Mouse (Mus musculus) limb, embryonic 15.5 days (tissue): ENCODE measurements around the gene Eml1. TPM values are rescaled to one million over a fixed set of nuclear protein-coding genes. Genes with fewer than 3 reads are reported as not detected.

ENCODE experiments used
- ATAC-seq: fragments of 200-750 bp; cut with Nextera tagmentation; 2 replicates; pipeline ENCODE4 v1.8.0; 2017; ENCODE audit warnings: low read depth, moderate TSS enrichment; ENCODE audit not compliant: insufficient number of reproducible peaks, low FRiP score, low TSS enrichment
- H3K27ac ChIP-seq: fragments of 300-500 bp; sonication (generic); 2 replicates; pipeline ENCODE4 v1.5.1; 2015; ENCODE audit warnings: moderate library complexity, mild to moderate bottlenecking, inconsistent platforms
- H3K27me3 ChIP-seq: fragments of 300-500 bp; sonication (generic); 2 replicates; pipeline ENCODE4 v1.6.1; 2015; ENCODE audit warnings: inconsistent platforms
- H3K36me3 ChIP-seq: fragments of 300-500 bp; sonication (generic); 2 replicates; pipeline ENCODE4 v1.6.1; 2015; ENCODE audit warnings: inconsistent platforms
- H3K4me1 ChIP-seq: fragments of 300-500 bp; sonication (generic); 2 replicates; pipeline ENCODE4 v1.6.1; 2015; ENCODE audit warnings: inconsistent platforms
- H3K4me2 ChIP-seq: fragments of 300-500 bp; sonication (generic); 2 replicates; pipeline ENCODE4 v1.6.1; 2015; ENCODE audit warnings: mild to moderate bottlenecking, inconsistent platforms
- H3K4me3 ChIP-seq: fragments of 300-500 bp; sonication (generic); 2 replicates; pipeline ENCODE4 v1.5.1; 2015; ENCODE audit warnings: mild to moderate bottlenecking, inconsistent platforms
- H3K9ac ChIP-seq: fragments of 300-500 bp; sonication (generic); 2 replicates; pipeline ENCODE4 v1.6.1; 2015; ENCODE audit warnings: inconsistent platforms
- H3K9me3 ChIP-seq: fragments of 300-500 bp; sonication (generic); 2 replicates; pipeline ENCODE4 v1.6.1; 2016; ENCODE audit warnings: inconsistent platforms
- WGBS: fragments of 180-500 bp; shearing (Covaris S2); methylation state at CpG from one replicate; pipeline ENCODE4 v1.1.7; 2015; 5-methylcytosine and 5-hydroxymethylcytosine counted together
- polyA plus RNA-seq: library from polyadenylated mRNA; unstranded; fragments of >200 nt; fragmentation: Nextera tagmentation; extraction: Ambion mirVana; gene quantifications from 2 replicates; pipeline ENCODE4 v1.2.1, GENCODE M21; 2015

Eml1 gene
- 46.0 and 60.3 TPM in 2 replicates for polyA plus RNA-seq

DNA sequence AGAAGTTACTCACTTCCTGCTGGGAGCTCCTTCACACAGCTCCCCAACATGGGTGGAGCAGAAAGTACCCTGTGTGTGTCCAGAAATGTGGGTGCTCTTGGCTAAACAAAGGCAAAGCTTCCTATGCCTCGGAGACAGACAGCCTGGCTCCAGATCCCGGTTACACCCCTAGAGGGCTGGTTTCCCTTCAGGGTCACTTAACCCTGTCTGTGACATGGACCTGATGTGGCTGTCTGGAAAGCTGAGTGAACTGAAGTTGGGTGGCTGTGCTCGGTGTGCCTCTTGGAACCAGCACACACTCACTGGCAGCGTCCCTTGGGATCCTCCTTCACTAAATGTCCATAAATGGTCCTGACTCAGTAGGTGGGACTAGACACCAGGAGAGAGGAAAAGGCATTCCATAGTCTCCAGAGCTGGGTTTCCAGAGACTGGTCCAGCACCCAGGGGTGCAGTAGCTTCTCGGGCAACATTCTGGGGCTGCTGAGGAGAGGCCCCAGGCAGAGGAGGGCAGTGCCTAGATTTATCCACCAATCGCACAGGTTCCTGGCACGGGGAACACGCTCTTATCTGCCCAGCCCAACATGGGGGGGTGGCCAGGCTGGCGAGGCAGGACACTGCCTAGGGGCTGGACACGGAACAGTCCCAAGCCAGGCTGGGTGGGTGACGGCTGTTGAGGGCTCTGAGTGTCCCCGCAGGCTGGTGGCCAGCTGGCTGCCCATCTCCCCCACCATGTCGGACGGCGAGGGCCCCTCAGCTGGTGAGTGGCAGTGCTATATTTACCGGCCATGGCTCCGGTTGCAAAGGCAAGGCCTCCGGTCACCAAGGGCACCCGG, at the start of gene Eml1:
Eml1 (plus strand) TSS at position 362 of the 833 bp plus-strand sequence.
- Histone ChIP-seq H3K4me3 (no peak within 1 kb of the TSS), H3K4me1 (peaks cover 49% of the 10 kb centered on the region), H3K9ac (no peak within 1 kb of the TSS), H3K36me3 (no peaks in the 10 kb centered on the region), H3K9me3 (no peaks in the 10 kb centered on the region), H3K27me3 (no peaks in the 10 kb centered on the region), H3K27ac (peak within 1 kb of the TSS; percentile 27; the same call in 1 of the 2 replicates), H3K4me2 (no peak within 1 kb of the TSS)
- ATAC-seq = peak; percentile 43; the same call in 1 of the 2 replicates
- WGBS = 66% methylated on average over 19 of the region's 19 CpGs

DNA sequence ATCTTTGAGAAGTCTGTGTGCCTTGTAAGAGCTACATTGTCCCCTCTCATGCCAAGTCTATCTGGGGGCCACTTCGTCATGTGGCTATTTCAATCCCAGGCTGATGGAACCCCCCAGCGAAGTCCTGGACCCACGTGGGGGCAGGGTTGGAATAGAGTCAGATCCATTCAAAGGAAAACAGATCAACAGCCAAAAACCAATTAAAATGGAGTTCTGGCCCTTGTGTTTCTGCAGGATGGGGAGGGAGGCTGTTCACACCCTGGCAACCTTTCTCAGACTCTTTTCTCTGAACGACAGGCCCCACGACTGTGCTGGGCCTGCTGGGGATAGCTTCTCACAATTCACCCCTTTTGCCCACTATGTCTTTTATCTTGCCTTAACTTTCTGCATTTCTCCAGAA, 44.4 kb upstream of the Eml1 start:
- H3K27me3 ChIP-seq = peaks cover 54% of the 10 kb centered on the region
- no peak for ATAC-seq

GRCm38 (mm10) chr12:108327889-108328491, 42.8 kb upstream of the Eml1 start:
- Histone ChIP-seq H3K4me1 (peaks cover 17% of the 10 kb centered on the region), H3K4me3 (peak overlapping the region; percentile 43), H3K9ac (peak overlapping the region; percentile 23; the same call in 1 of the 2 replicates), H3K9me3 (no peaks in the 10 kb centered on the region), H3K27me3 (peaks cover 54% of the 10 kb centered on the region), H3K27ac (no peak overlapping the region), H3K4me2 (peak overlapping the region; percentile 74), H3K36me3 (no peaks in the 10 kb centered on the region)
- 0 out of 2 replicates have a peak, but pooled peaks have one; percentile 31 for ATAC-seq
- under 1% methylated on average over 66 of the region's 66 CpGs for WGBS

More for the DNA sequence above, 44.4 kb upstream of the Eml1 start:
- Histone ChIP-seq H3K4me3 (no peak overlapping the region), H3K27ac (no peak overlapping the region), H3K9me3 (no peaks in the 10 kb centered on the region), H3K9ac (no peak overlapping the region), H3K4me2 (no peak overlapping the region), H3K4me1 (peaks cover 14% of the 10 kb centered on the region), H3K36me3 (no peaks in the 10 kb centered on the region)
- 54% methylated on average over 5 of the region's 5 CpGs for WGBS

- no peak for ATAC-seq
- no peak overlapping the region for H3K9ac ChIP-seq
- no peaks in the 10 kb centered on the region for H3K36me3 ChIP-seq
- no peaks in the 10 kb centered on the region for H3K9me3 ChIP-seq
- under 1% methylated on average over 16 of the region's 16 CpGs for WGBS
- H3K4me1 ChIP-seq = peaks cover 26% of the 10 kb centered on the region
- 0 out of 2 replicates have a peak overlapping the region, but pooled peaks have one; percentile 78 for H3K27ac ChIP-seq
- peaks cover 47% of the 10 kb centered on the region for H3K27me3 ChIP-seq
- peak overlapping the region; percentile 99 for H3K4me2 ChIP-seq
- peak overlapping the region; percentile 67 for H3K4me3 ChIP-seq
Measured at GRCm38 (mm10) chr12:108333056-108333455, 37.7 kb upstream of the Eml1 start.

DNA sequence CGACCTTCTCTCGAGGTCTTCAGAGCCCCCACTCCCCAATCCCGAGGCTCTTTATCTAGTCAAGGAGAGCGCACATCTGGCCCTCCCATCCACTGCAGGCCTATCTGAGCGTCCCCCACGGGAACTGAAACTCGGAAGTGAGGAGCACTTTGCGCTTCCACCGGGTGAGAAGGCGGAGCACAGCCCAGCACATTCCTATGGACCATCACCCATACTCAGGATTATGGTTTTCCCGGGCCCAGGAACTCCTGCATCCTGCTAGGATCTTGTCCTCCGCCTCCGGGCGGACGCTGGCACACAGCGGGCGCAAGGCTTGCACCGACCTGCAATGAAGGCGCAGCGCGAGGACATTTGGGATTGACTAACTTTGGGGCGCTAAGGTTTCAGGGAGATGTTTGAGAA, 37.3 kb upstream of the Eml1 start:
- WGBS = under 1% methylated on average over 22 of the region's 22 CpGs
- Histone ChIP-seq H3K4me3 (peak overlapping the region; percentile 67), H3K4me2 (peak overlapping the region; percentile 99), H3K27me3 (peaks cover 43% of the 10 kb centered on the region), H3K27ac (peak overlapping the region; percentile 78), H3K36me3 (no peaks in the 10 kb centered on the region), H3K9ac (0 out of 2 replicates have a peak overlapping the region, but pooled peaks have one; percentile 0), H3K4me1 (peaks cover 22% of the 10 kb centered on the region), H3K9me3 (no peaks in the 10 kb centered on the region)
- peak; percentile 7; the same call in 1 of the 2 replicates for ATAC-seq

DNA sequence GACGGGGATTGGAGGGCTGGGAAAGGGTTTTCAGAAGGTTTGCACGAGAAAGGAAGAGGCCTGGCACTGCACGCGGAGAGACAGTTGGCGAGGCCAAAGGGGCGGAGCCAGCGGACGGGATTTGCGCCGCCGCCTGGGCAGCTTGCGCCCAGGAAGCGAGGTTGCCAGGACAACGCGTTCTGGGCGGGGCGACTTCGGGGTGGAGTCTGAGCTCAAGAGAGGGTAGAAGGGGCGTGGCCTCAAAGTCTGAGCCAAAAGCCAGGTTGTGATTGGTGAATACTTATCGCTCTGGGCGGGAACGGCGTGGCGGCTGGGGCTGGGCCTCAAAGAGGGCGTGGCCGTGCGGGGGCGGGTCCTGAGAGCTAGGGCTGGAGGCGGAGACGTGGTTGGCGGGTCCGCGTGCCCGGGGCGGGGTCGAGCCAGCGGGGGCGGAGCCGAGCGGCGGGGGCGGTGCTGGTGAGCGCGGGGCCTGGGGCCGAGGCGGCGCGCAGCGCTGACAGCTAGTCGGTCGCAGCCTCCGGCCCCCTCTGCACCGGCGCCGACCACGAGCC, 36.8 kb upstream of the Eml1 start, which contains the start of gene Cyp46a1:
Cyp46a1 (plus strand) TSS at position 487 of the 551 bp plus-strand sequence.
- H3K4me1 ChIP-seq = peaks cover 23% of the 10 kb centered on the region
- H3K36me3 ChIP-seq = no peaks in the 10 kb centered on the region
- H3K4me3 ChIP-seq = peak within 1 kb of the TSS; percentile 67
- peak within 1 kb of the TSS; percentile 57; the same call in 1 of the 2 replicates for H3K9ac ChIP-seq
- peak within 1 kb of the TSS; percentile 78 for H3K27ac ChIP-seq
- WGBS = 1% methylated on average over 54 of the region's 56 CpGs
- peak; percentile 93 for ATAC-seq
- peaks cover 38% of the 10 kb centered on the region for H3K27me3 ChIP-seq
- no peaks in the 10 kb centered on the region for H3K9me3 ChIP-seq
- H3K4me2 ChIP-seq = peak within 1 kb of the TSS; percentile 99

DNA sequence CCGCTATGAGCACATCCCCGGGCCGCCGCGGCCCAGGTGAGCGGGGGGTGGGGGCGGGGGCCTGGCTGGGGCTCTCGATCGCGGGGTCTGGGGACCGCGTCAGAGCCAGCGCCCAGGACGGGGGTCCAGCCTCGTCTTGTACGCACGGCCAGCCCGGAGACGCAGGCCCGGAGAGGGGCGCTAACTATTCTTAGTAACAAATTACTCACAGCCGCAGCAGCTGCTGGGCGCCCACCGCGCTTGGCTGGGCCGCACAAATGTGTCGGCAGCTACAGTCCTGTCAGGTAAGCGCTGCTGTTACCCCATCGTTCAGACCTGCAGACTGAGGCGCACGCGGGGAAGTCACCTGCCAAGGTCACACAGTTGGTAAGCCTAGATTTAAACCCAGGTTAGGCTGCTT, 36.2 kb upstream of the Eml1 start:
- no peak; the same call in 1 of the 2 replicates for ATAC-seq
- Histone ChIP-seq H3K9ac (peak overlapping the region; percentile 57; the same call in 1 of the 2 replicates), H3K4me3 (peak overlapping the region; percentile 67), H3K27ac (0 out of 2 replicates have a peak overlapping the region, but pooled peaks have one; percentile 50), H3K27me3 (peaks cover 33% of the 10 kb centered on the region), H3K4me1 (peaks cover 23% of the 10 kb centered on the region), H3K9me3 (no peaks in the 10 kb centered on the region), H3K4me2 (peak overlapping the region; percentile 99), H3K36me3 (no peaks in the 10 kb centered on the region)
- WGBS = 2% methylated on average over 32 of the region's 32 CpGs

- Histone ChIP-seq H3K36me3 (no peaks in the 10 kb centered on the region), H3K9me3 (no peaks in the 10 kb centered on the region), H3K9ac (no peak overlapping the region), H3K4me3 (no peak overlapping the region), H3K27me3 (peaks cover 16% of the 10 kb centered on the region), H3K27ac (no peak overlapping the region), H3K4me1 (peaks cover 13% of the 10 kb centered on the region), H3K4me2 (no peak overlapping the region)
- WGBS = 23% methylated on average over 14 of the region's 14 CpGs
- ATAC-seq = no peak
Measured at GRCm38 (mm10) chr12:108338572-108339190, 32.1 kb upstream of the Eml1 start.

DNA sequence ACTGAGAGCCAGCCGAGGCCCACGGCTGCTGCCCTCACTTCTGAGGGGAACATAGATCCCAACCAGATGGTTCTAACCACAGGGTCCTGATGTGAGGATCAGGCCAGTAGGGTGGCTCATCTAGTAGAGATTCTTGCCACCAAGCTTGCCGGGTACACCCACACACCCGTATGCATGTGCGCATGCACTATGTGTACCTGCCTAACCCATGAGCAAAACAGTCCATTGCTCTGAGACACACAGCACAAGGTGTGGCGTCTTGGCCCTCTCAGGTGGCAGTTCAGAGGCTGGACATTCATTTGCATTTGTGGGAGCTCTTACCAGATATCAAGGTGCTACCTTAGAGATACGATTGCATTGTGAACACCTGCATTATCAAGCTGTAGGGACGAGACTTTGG, 22.6 kb upstream of the Eml1 start:
- Histone ChIP-seq H3K4me2 (no peak overlapping the region), H3K36me3 (no peaks in the 10 kb centered on the region), H3K9ac (no peak overlapping the region), H3K4me1 (peaks cover 7% of the 10 kb centered on the region), H3K9me3 (no peaks in the 10 kb centered on the region), H3K27ac (no peak overlapping the region), H3K27me3 (peaks cover 33% of the 10 kb centered on the region), H3K4me3 (no peak overlapping the region)
- ATAC-seq = no peak
- WGBS = 77% methylated on average over 8 of the region's 8 CpGs

GRCm38 (mm10) chr12:108349026-108349425, 21.7 kb upstream of the Eml1 start:
- Histone ChIP-seq H3K27me3 (peaks cover 42% of the 10 kb centered on the region), H3K4me1 (peaks cover 7% of the 10 kb centered on the region), H3K9me3 (no peaks in the 10 kb centered on the region), H3K36me3 (no peaks in the 10 kb centered on the region), H3K4me2 (no peak overlapping the region), H3K27ac (no peak overlapping the region), H3K9ac (no peak overlapping the region), H3K4me3 (no peak overlapping the region)
- ATAC-seq = no peak
- WGBS = 54% methylated on average over 5 of the region's 5 CpGs

DNA sequence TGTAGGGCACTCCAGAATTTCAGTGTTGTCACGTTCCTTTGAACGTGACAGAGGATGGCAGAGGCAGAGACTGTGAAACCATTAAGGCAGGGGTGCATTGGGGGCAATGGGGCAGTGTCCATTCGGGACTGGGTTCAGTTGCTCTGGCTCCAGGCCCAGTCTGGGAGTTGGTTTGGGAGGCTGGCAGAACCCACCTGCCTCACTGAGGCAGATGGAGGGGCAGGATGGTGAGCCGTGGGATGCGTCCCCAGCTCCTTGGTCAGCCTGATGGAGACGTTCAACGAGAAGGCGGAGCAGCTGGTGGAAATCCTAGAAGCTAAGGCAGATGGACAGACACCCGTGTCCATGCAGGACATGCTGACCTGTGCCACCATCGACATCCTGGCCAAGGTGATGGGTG, 19.8 kb upstream of the Eml1 start:
- H3K4me1 ChIP-seq = peaks cover 7% of the 10 kb centered on the region
- WGBS = 82% methylated on average over 10 of the region's 10 CpGs
- H3K36me3 ChIP-seq = no peaks in the 10 kb centered on the region
- H3K27me3 ChIP-seq = peaks cover 50% of the 10 kb centered on the region
- H3K4me2 ChIP-seq = no peak overlapping the region
- no peak overlapping the region for H3K27ac ChIP-seq
- ATAC-seq = no peak
- no peak overlapping the region for H3K9ac ChIP-seq
- no peak overlapping the region for H3K4me3 ChIP-seq
- H3K9me3 ChIP-seq = no peaks in the 10 kb centered on the region
